Mouse (Mus musculus) hindbrain, embryonic 12.5 days (tissue): ENCODE data around the gene Amhr2. TPM values are rescaled to one million over a fixed set of nuclear protein-coding genes. Genes with fewer than 3 reads are reported as not detected.

Experiments
- ATAC-seq: fragments of 200-750 bp; cut with Nextera tagmentation; 2 replicates; pipeline ENCODE4 v1.8.0; 2017; ENCODE audit warnings: moderate TSS enrichment; ENCODE audit not compliant: low FRiP score
- H3K27ac ChIP-seq: fragments of 300-500 bp; sonication (generic); 2 replicates; pipeline ENCODE4 v1.5.1; 2016; ENCODE audit warnings: mild to moderate bottlenecking
- H3K27me3 ChIP-seq: fragments of 300-500 bp; sonication (generic); 2 replicates; pipeline ENCODE4 v1.6.1; 2016; ENCODE audit warnings: mild to moderate bottlenecking
- H3K36me3 ChIP-seq: fragments of 300-500 bp; sonication (generic); 2 replicates; pipeline ENCODE4 v1.6.1; 2016; ENCODE audit warnings: mild to moderate bottlenecking
- H3K4me1 ChIP-seq: fragments of 300-500 bp; sonication (generic); 2 replicates; pipeline ENCODE4 v1.6.1; 2016
- H3K4me2 ChIP-seq: fragments of 300-500 bp; sonication (generic); replicated peaks from 2 replicates; pipeline ENCODE4 v1.6.1; 2016; ENCODE audit warnings: mild to moderate bottlenecking
- H3K4me3 ChIP-seq: fragments of 300-500 bp; sonication (generic); 2 replicates; pipeline ENCODE4 v1.5.1; 2016; ENCODE audit warnings: mild to moderate bottlenecking
- H3K9ac ChIP-seq: fragments of 300-500 bp; sonication (generic); 2 replicates; pipeline ENCODE4 v1.6.1; 2016; ENCODE audit warnings: mild to moderate bottlenecking, moderate library complexity
- H3K9me3 ChIP-seq: fragments of 300-500 bp; sonication (generic); replicated peaks from 2 replicates; pipeline ENCODE4 v1.6.1; 2016; ENCODE audit warnings: mild to moderate bottlenecking
- WGBS: fragments of 180-500 bp; shearing (Covaris S2); methylation state at CpG from one replicate; pipeline ENCODE4 v1.1.7; 2016; 5-methylcytosine and 5-hydroxymethylcytosine counted together
- polyA plus RNA-seq: library from polyadenylated mRNA; unstranded; fragments of >200 nt; fragmentation: Nextera tagmentation; extraction: Ambion mirVana; gene quantifications from 2 replicates; pipeline ENCODE4 v1.2.1, GENCODE M21; 2016

The Amhr2 gene
- polyA plus RNA-seq, result 0.23 TPM in 1 of 2 replicates, not detected in the other

DNA sequence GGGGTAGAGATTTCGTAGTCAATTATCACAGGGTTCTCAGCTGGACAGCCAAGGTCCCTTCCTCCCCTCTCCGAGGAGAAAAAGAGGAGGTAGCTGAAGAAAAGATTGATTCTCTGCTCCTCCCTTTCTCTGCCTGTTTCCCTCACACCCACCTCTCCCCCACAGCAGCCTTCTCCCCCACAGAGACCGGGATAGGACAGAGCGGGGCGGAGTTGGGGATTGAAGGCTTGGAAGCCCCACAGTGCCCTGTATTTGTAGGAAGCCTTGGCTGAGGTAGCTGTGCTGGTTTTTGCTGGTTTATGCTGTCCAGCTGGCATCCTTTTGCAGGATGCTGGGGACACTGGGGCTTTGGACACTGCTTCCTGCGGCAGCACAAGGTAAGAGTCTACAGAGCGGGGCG, at the start of gene Amhr2:
Amhr2 (plus strand) TSS at position 222 of the 400 bp plus-strand sequence.
- Histone ChIP-seq H3K4me1 (no peaks in the 10 kb centered on the region), H3K4me3 (no peak within 1 kb of the TSS), H3K27ac (no peak within 1 kb of the TSS), H3K27me3 (no peaks in the 10 kb centered on the region), H3K36me3 (no peaks in the 10 kb centered on the region), H3K9ac (no peak within 1 kb of the TSS), H3K9me3 (no peaks in the 10 kb centered on the region), H3K4me2 (no peak within 1 kb of the TSS)
- ATAC-seq, result no peak
- WGBS, result 57% methylated on average over 8 of the region's 8 CpGs

GRCm38 (mm10) chr15:102398629-102399028, 46.5 kb upstream of the Amhr2 start:
- H3K4me1 ChIP-seq, result peaks cover 13% of the 10 kb centered on the region
- H3K36me3 ChIP-seq, result no peaks in the 10 kb centered on the region
- H3K4me2 ChIP-seq, result peak overlapping the region; percentile 74; the same call in 1 of the 2 replicates
- H3K4me3 ChIP-seq, result no peak overlapping the region
- no peaks in the 10 kb centered on the region for H3K9me3 ChIP-seq
- H3K27me3 ChIP-seq, result no peaks in the 10 kb centered on the region
- 26% methylated on average over 5 of the region's 5 CpGs for WGBS
- no peak overlapping the region for H3K27ac ChIP-seq
- ATAC-seq, result no peak
- no peak overlapping the region for H3K9ac ChIP-seq

DNA sequence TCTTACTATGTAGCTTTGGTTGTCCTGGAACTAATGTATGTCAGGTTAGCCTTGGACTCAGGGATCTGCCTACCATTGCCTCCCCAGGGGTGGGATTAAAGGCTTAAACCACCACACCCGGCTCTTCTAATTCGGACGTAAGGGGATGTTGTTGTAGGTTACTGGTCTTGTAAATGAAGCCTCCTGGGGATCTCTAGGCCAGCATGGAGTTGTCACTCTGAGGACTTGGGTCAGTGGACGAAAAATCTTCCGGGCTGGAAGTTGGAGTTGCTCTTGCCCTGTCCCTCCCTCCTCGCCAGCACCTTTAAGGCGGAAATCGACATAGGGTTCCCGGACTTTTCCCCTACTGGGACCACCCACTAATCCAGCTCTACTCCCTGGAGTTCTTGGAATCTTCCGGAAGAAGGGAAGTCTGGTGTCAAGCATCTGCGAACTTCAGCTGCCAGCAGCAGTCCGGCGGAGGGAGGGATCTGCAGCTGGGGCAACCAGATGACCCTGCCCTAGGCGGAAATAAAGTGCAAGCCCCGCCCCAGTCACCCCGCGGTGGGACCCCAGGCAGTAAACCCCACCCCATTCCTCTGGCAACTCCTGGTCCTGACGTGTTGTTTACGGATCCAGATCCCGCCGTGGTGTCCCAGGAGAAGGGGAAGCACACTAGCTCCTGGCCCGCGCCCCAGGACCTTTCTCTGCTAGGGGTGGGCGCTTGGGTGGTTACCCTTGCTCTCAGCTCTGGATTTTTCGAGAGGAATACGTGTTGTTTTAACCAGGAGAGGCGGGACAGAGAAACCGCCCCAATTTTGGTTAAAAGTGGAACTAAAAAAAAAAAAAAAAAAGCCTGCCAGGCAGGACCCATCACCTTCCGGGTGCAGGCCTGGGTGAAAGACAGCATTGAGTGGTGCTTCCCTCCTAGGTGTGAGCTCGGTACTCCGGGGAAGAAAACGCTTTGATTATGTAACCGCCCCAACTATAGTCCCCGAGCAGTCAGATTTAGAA, 45.6 kb upstream of the Amhr2 start:
- Histone ChIP-seq H3K9ac (peak overlapping the region; percentile 54), H3K36me3 (no peaks in the 10 kb centered on the region), H3K4me2 (peak overlapping the region; percentile 74), H3K4me1 (peaks cover 13% of the 10 kb centered on the region), H3K27ac (peak overlapping the region; percentile 44; the same call in 1 of the 2 replicates), H3K27me3 (no peaks in the 10 kb centered on the region), H3K9me3 (no peaks in the 10 kb centered on the region), H3K4me3 (peak overlapping the region; percentile 42)
- WGBS, result 4% methylated on average over 34 of the region's 34 CpGs
- ATAC-seq, result peak; percentile 43; the same call in 1 of the 2 replicates

DNA sequence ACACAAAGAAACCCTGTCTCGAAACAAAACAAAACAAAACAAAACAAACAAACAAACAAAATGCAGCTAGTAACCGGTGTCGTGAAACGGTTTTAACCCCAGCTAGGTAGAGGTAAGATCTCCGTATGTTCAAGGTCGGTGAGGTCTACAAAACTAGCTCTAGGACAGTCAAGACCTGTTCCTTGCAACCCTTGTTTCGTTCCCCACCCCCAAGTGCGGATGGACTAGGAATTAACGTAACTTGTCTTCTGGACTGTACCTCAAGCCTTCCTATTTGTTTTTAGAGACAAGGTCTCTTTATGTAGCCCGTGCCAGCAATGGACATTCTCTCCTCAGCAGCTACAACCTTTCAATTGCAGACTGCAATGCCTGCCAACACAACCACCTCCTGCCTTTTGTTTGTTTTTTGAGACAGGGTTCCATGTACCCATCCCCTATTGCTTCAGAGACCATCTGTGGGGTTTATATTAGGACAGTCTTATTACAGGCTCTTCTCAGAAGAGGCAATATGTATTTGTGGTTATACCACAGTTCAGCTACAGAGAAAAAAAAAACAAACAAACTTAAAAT, 44.6 kb upstream of the Amhr2 start:
- Histone ChIP-seq H3K9ac (no peak overlapping the region), H3K4me2 (no peak overlapping the region), H3K4me1 (peaks cover 18% of the 10 kb centered on the region), H3K27me3 (no peaks in the 10 kb centered on the region), H3K27ac (no peak overlapping the region), H3K36me3 (no peaks in the 10 kb centered on the region), H3K4me3 (no peak overlapping the region), H3K9me3 (no peaks in the 10 kb centered on the region)
- ATAC-seq, result no peak
- WGBS, result 75% methylated on average over 10 of the region's 10 CpGs

- Histone ChIP-seq H3K4me3 (no peak overlapping the region), H3K27me3 (no peaks in the 10 kb centered on the region), H3K9me3 (no peaks in the 10 kb centered on the region), H3K27ac (no peak overlapping the region), H3K4me1 (peaks cover 18% of the 10 kb centered on the region), H3K4me2 (no peak overlapping the region), H3K9ac (no peak overlapping the region), H3K36me3 (no peaks in the 10 kb centered on the region)
- ATAC-seq, result no peak
- WGBS, result 62% methylated on average over 2 of the region's 2 CpGs
These were observed 43.9 kb upstream of the Amhr2 start for GRCm38 (mm10) chr15:102401278-102401677.

DNA sequence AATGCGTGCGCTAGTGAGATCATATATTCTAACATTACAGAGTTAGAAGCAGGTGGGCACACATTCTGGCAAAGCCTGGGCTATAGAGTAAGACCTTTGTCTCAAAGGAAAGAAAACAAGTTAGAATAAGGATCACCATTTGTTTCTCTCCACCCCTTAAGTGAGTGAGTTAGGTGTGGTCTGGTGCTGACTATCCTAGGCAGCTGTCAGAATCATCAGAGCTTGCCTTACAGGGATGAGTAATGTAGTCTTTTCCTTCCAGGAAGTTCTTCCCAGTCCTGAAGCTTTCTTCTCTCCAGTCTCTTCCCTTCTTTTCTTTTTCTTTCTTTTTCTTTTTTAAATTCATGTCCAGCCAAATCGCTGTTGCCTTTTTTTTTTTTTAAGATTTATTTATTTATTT, 43.0 kb upstream of the Amhr2 start:
- Histone ChIP-seq H3K27me3 (no peaks in the 10 kb centered on the region), H3K36me3 (no peaks in the 10 kb centered on the region), H3K4me2 (no peak overlapping the region), H3K4me1 (peaks cover 21% of the 10 kb centered on the region), H3K9me3 (no peaks in the 10 kb centered on the region), H3K9ac (no peak overlapping the region), H3K27ac (no peak overlapping the region), H3K4me3 (no peak overlapping the region)
- 97% methylated on average over 3 of the region's 3 CpGs for WGBS
- no peak for ATAC-seq

- Histone ChIP-seq H3K4me2 (peak overlapping the region; percentile 62), H3K4me3 (peak overlapping the region; percentile 57), H3K9ac (peak overlapping the region; percentile 75), H3K9me3 (no peaks in the 10 kb centered on the region), H3K27me3 (no peaks in the 10 kb centered on the region), H3K36me3 (peaks cover 20% of the 10 kb centered on the region), H3K27ac (peak overlapping the region; percentile 99), H3K4me1 (peaks cover 32% of the 10 kb centered on the region)
- WGBS, result 16% methylated on average over 34 of the region's 34 CpGs
- ATAC-seq, result no peak
These were observed 40.3 kb upstream of the Amhr2 start for GRCm38 (mm10) chr15:102404608-102405488.

DNA sequence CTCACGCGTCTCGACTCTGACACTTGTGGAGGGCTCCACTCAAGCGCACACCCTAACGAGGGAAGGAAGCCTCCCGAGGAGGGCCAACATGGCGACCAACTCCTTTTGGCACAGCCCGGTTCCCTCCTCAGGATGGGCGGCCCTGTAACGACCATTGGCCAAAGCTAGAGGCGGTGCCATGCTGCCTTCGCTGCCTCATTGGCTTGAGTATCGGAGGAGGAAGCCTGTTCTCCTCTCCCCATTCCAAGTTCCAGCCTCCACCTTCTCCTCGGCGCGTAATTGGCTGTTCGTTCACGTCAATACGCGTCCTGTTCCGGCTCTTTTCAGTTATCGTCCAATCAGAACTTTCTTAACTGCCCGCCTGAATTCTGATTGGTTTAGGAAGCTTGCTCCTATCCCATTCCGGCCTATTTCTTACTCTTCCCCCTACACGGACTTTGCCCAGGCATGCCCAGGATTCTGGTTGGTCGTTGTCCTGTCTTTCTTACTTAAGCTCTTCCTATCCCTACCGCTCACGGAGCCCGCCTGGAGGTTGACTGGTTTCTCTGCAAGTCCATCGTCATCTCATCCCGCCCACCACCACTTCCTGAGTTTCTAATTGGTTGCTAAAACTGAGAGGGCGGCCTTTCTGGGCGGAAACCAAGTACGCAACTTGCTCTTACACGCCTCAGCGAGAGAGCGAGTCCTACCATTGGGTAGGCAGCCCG, 39.5 kb upstream of the Amhr2 start, which contains the start of gene Sp1:
Sp1 (plus strand) TSS at position 655 of the 707 bp plus-strand sequence.
- peak within 1 kb of the TSS; percentile 99 for H3K27ac ChIP-seq
- H3K27me3 ChIP-seq, result no peaks in the 10 kb centered on the region
- H3K4me1 ChIP-seq, result peaks cover 39% of the 10 kb centered on the region
- ATAC-seq, result peak; percentile 100
- under 1% methylated on average over 38 of the region's 38 CpGs for WGBS
- peaks cover 28% of the 10 kb centered on the region for H3K36me3 ChIP-seq
- peak within 1 kb of the TSS; percentile 62 for H3K4me2 ChIP-seq
- H3K4me3 ChIP-seq, result peak within 1 kb of the TSS; percentile 93
- H3K9ac ChIP-seq, result peak within 1 kb of the TSS; percentile 98
- H3K9me3 ChIP-seq, result no peaks in the 10 kb centered on the region

DNA sequence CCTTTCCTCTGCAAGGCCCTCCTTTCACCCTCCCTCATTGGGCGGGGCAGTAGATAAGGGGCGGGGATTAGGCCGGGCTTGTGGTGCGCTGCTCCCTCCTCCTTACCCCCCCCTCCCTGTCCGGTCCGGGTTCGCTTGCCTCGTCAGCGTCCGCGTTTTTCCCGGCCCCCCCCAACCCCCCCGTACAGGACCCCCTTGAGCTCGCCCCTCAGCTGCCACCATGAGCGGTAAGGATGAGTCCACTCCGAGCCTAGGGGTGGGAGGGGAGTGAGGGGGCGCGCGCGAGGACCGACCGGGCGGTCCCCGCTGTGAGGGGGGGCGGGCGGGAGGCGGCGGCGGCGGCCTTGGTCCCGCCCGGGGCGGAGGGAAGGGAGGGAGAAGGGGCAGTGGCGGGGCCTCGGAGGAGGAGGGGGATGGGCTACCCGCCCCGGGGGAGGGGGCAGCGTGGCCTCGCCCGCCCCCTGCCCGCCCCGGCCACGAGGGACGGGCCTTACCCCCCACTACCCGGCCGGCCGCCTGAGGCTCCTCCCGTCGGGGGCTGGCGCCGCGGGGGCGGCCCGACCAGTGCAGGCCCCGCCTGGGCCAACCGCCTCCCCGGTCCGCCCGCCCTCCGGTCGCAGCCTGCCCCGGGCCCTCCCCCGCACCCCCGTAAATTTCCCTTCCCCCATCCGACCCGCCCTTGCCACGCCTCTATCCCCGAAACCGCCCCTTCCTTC, 38.8 kb upstream of the Amhr2 start:
- Histone ChIP-seq H3K9me3 (no peaks in the 10 kb centered on the region), H3K4me2 (peak overlapping the region; percentile 54), H3K4me3 (peak overlapping the region; percentile 93), H3K36me3 (peaks cover 28% of the 10 kb centered on the region), H3K27ac (peak overlapping the region; percentile 95), H3K27me3 (no peaks in the 10 kb centered on the region), H3K9ac (peak overlapping the region; percentile 98), H3K4me1 (peaks cover 43% of the 10 kb centered on the region)
- under 1% methylated on average over 34 of the region's 69 CpGs for WGBS
- ATAC-seq, result no peak

- Histone ChIP-seq H3K4me3 (peak overlapping the region; percentile 93), H3K4me1 (peaks cover 48% of the 10 kb centered on the region), H3K9me3 (no peaks in the 10 kb centered on the region), H3K27ac (peak overlapping the region; percentile 95), H3K27me3 (no peaks in the 10 kb centered on the region), H3K4me2 (peak overlapping the region; percentile 54), H3K9ac (peak overlapping the region; percentile 98), H3K36me3 (peaks cover 34% of the 10 kb centered on the region)
- 33% methylated on average over 3 of the region's 3 CpGs for WGBS
- ATAC-seq, result no peak
These were observed 38.1 kb upstream of the Amhr2 start for GRCm38 (mm10) chr15:102406912-102407580.
